Mouse (Mus musculus): Measurements from ENCODE around the gene LTO1.

- TF ChIP-seq CTCF (conservative IDR thresholded peaks at IDR 0.05; ENCODE audit: insufficient read depth, insufficient read length, low read depth, low read length) (no peak), POLR2A (IDR thresholded peaks at IDR 0.05; ENCODE audit: low read depth, low read length) (no peak)
Observed at GRCm38 (mm10) chr7:144929506-144929905, 14.6 kb downstream of the LTO1 start.
